Mouse (Mus musculus): Measurements from ENCODE around the gene Usp53. TPM values are rescaled to one million over a fixed set of nuclear protein-coding genes. Genes with fewer than 3 reads are reported as not detected.

Gene Usp53
- total RNA-seq, 2 experiments from 2014 or later, result 0.76 to 0.84 TPM

DNA sequence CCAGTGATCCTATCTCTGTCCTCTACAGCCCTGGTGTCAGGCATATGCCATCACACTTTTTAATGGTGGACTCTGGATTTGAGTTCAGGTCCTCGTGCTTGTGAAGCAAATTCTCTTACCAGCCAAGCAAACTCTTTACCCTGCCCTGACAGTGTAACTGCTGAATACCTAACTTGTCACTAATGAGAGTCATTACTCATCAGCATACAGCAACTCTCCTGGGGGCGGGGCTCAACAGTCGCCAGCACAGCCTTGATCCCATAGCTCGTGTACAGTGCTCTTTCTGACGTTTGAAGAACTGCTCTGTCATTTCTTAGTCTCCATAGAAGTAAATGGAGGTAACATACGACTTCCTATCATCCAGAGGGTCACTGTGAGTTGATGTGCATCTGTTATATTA lies 86.1 kb downstream of the Usp53 start:
- ATAC-seq (replicated peaks; ENCODE audit: low FRiP score, poor library complexity, severe bottlenecking), result no peak

GRCm38 (mm10) chr3:122895189-122895731 lies 89.0 kb downstream of the Usp53 start:
- ATAC-seq (replicated peaks; ENCODE audit: low FRiP score, poor library complexity, severe bottlenecking), result no peak

DNA sequence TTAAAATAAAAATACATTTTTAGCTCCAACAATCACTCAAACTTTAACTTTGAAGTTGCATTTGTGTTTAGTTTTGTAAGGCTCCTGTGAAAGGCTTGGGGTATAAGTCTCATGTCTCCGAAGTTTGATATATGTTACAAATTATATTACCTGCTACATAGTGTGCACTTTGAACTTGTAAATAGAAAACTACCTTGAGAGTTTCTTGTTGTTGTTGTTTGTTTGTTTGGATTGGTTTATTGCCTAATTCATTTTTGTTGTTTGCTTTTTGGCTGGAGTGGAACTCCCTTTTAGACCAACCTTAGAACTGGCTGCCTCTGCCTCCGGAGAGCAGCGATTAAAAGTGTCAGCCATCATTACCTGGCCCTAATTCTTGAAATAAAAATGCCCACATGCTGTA lies 89.5 kb downstream of the Usp53 start, which contains the start of gene Fabp2:
Gene Fabp2 (plus strand): TSS at position 301 of the 400 bp plus-strand sequence.
- ATAC-seq (replicated peaks; ENCODE audit: low FRiP score, poor library complexity, severe bottlenecking), result no peak

- no peak for ATAC-seq (replicated peaks; ENCODE audit: low FRiP score, poor library complexity, severe bottlenecking)
Observed at GRCm38 (mm10) chr3:122888371-122888819, 95.9 kb downstream of the Usp53 start.

DNA sequence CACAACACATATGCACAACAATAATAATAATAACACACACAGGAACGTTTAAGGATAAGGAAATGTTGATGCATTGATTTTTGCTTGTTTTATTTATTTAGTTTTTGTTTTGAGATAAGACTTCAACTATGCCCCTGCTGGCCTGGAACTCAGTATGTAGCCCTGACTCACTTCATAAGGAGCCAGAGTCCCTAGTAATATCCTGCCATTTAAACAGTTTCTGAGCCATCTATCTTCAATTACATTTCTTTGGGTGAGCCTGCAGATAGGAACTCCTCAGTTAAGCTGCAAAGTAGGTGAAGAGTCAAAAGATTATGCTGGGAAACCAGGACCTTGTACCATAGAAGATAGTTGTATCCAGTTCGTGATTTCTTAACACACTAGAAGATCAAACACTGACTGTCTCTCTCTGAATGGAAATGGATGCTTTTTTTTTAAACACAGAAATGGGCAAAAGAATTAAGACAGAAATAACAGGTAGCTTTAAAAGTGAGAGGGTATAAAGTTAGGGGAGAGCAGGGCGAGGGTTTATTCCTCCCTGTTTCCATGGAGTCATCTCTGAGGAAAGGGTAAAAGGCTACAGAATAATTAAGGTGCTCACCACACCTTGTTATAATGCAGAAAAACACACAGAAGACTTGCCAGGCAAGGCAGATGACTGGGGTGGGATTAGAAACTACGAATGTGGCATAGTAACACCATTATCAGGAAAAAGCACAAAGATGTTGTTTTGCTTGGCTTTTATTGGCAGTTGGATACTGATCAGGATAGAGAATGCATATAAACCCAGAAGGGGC lies 96.6 kb downstream of the Usp53 start:
- no peak for ATAC-seq (replicated peaks; ENCODE audit: low FRiP score, poor library complexity, severe bottlenecking)

Other genes with a start within 250 kb of the Usp53 start
- gene Fabp2, start 89.4 kb downstream of the Usp53 start, total RNA-seq (2015; ENCODE audit: low replicate concordance), result not detected in 2 replicates
- gene Fabp2, start 89.4 kb downstream of the Usp53 start, total RNA-seq (2017; ENCODE audit: low replicate concordance), result not detected in 2 replicates
- gene Gm10959, start 65.2 kb downstream of the Usp53 start, total RNA-seq (2015; ENCODE audit: low replicate concordance), result not detected in 2 replicates
- not detected in 2 replicates for gene Gm10959, start 65.2 kb downstream of the Usp53 start, total RNA-seq (2017; ENCODE audit: low replicate concordance)
- gene 1810037I17Rik, start 60.3 kb downstream of the Usp53 start, total RNA-seq (2015; ENCODE audit: low replicate concordance), result 69.2 and 79.6 TPM in 2 replicates
- gene 1810037I17Rik, start 60.3 kb downstream of the Usp53 start, total RNA-seq (2017; ENCODE audit: low replicate concordance), result 27.6 and 34.5 TPM in 2 replicates
- not detected in 2 replicates for gene Myoz2, start 50.5 kb upstream of the Usp53 start, total RNA-seq (2015; ENCODE audit: low replicate concordance)
- not detected in 2 replicates for gene Myoz2, start 50.5 kb upstream of the Usp53 start, total RNA-seq (2017; ENCODE audit: low replicate concordance)

All from erythroid progenitor cell, adult 5-6 weeks (primary cell).